Mouse (Mus musculus) lung, postnatal 0 days (tissue): Measurements from ENCODE around the gene Cryzl2.

ENCODE experiments used
- CTCF ChIP-seq: IDR thresholded peaks from 2 replicates; pipeline ENCODE4 v1.5.1; 2016; ENCODE audit warnings: antibody characterized with exemption, mild to moderate bottlenecking
- EP300 ChIP-seq: IDR thresholded peaks from 2 replicates; pipeline ENCODE4 v1.6.1; 2016; ENCODE audit warnings: antibody characterized with exemption, mild to moderate bottlenecking, control low read depth

- TF ChIP-seq CTCF (no peak), EP300 (no peak)
These were observed 22.5 kb downstream of the Cryzl2 start for GRCm38 (mm10) chr1:157480901-157481300.
